ENCODE assay signal across 17 mouse cellular contexts in genomic region chrX:151912267-151912666, GRCm38 (mm10).
DNase-seq lines count a peak whose midpoint lies in the region; TF ChIP-seq lines count a peak whose summit lies in the region.
"Had no signal": no experiment of that assay in that cellular context is flagged by ENCODE, and none has a peak within 500 bp of the region (broad histone marks: within the 10 kb centered on the region; RNA-seq: fewer than 3 reads in every experiment).

No protein-coding gene starts in this region.

- peak; percentile 55 to 57 for TF ChIP-seq EP300 in MEL (IDR thresholded peaks at IDR 0.05; ENCODE audit: low read depth in 1 of 2, low read length in 2 of 2)

- H3K4me3 ChIP-seq in MEL (ENCODE audit: control insufficient read depth in 1 of 2, insufficient read depth in 1 of 2, low read depth in 2 of 2, low read length in 2 of 2) = no peak overlapping the region

- no peaks in the 10 kb centered on the region for H3K9me3 ChIP-seq in MEL (replicated peaks; ENCODE audit: insufficient read depth, low read length)
- H3K9me3 ChIP-seq: G1E had no signal

- no peak for TF ChIP-seq CTCF in MEL (IDR thresholded peaks at IDR 0.05 in 2 of 3, conservative IDR thresholded peaks at IDR 0.05 in 1 of 3; ENCODE audit: control insufficient read depth in 1 of 3, insufficient read depth in 1 of 3, low read depth in 2 of 3, low read length in 3 of 3, poor library complexity in 1 of 3, severe bottlenecking in 1 of 3)

- no peak for TF ChIP-seq RAD21 in MEL (IDR thresholded peaks at IDR 0.05; ENCODE audit: low read depth, low read length)

- no peaks in the 10 kb centered on the region for H3K27me3 ChIP-seq in MEL (ENCODE audit: control insufficient read depth in 1 of 2, insufficient read depth in 2 of 2, low read length in 2 of 2)
- H3K27me3 ChIP-seq: CH12.LX had no signal

- H3K79me2 ChIP-seq in MEL (ENCODE audit: control insufficient read depth, insufficient read depth, low read length, poor library complexity) = no peaks in the 10 kb centered on the region

- no peak overlapping the region for H3K27ac ChIP-seq in MEL (ENCODE audit: control insufficient read depth, low read depth, low read length)

- peaks cover 0 to 9% of the 10 kb centered on the region in 2 experiments; a peak in 2 of 4 replicates for H3K4me1 ChIP-seq in MEL (ENCODE audit: control insufficient read depth in 1 of 2, insufficient read depth in 2 of 2, low read length in 2 of 2)

- H3K36me3 ChIP-seq in MEL (ENCODE audit: control insufficient read depth in 1 of 2, insufficient read depth in 2 of 2, low read length in 2 of 2) = peaks cover 25 to 83% of the 10 kb centered on the region in 2 experiments

- peak; percentile 42 for DNase-seq in MEL (ENCODE audit: low read depth, low spot score)
- DNase-seq in adrenal gland, postnatal 4 days (ENCODE audit: low spot score in 2 of 2) = no peak
- DNase-seq: adrenal gland, adult 2 months; adrenal gland, adult 8-10 months; adrenal gland, postnatal 10 days; adrenal gland, postnatal 14 days; adrenal gland, postnatal 25 days; adrenal gland, postnatal 36 days; B cell, adult 2 months; cerebellum, adult 11 months; cerebellum, adult 11-12 months; cerebellum, adult 18-20 months; cerebellum, adult 2 months; cerebellum, adult 8-10 months; cerebellum, adult 9-10 months had no signal

- TF ChIP-seq POLR2A in MEL (IDR thresholded peaks at IDR 0.05; ENCODE audit: control insufficient read depth in 1 of 2, insufficient read depth in 1 of 2, low read depth in 1 of 2, low read length in 2 of 2, poor library complexity in 1 of 2) = no peak

- no peak overlapping the region for H3K9ac ChIP-seq in MEL (ENCODE audit: control insufficient read depth, low read depth, low read length, poor library complexity, severe bottlenecking)

TF ChIP-seq in MEL, 35 proteins besides CTCF, POLR2A, EP300 and RAD21:
- TF ChIP-seq TCF12 (IDR thresholded peaks at IDR 0.05; ENCODE audit: low read depth, low read length) (peak; percentile 34; the same call in 1 of the 2 replicates), ETS1 (IDR thresholded peaks at IDR 0.05; ENCODE audit: low read depth, low read length) (0 out of 2 replicates have a peak, but pooled peaks have one; percentile 37), CHD2 (IDR thresholded peaks at IDR 0.05; ENCODE audit: low read length) (no peak), GABPA (IDR thresholded peaks at IDR 0.05; ENCODE audit: low read depth, low read length) (no peak), E2F4 (IDR thresholded peaks at IDR 0.05; ENCODE audit: borderline replicate concordance, low read depth, low read length) (no peak), GATA1 (IDR thresholded peaks at IDR 0.05; ENCODE audit: low read depth, low read length) (no peak), MAFK (IDR thresholded peaks at IDR 0.05; ENCODE audit: borderline replicate concordance, low read depth, low read length) (no peak), MXI1 (IDR thresholded peaks at IDR 0.05; ENCODE audit: low read depth, low read length) (no peak), ZMIZ1 (IDR thresholded peaks at IDR 0.05; ENCODE audit: low read depth, low read length) (no peak), NRF1 (IDR thresholded peaks at IDR 0.05; ENCODE audit: insufficient read depth, low read depth, low read length, poor library complexity, severe bottlenecking) (no peak)
